Mouse (Mus musculus) effector memory CD4-positive, alpha-beta T cell, adult 7 months (primary cell): Measurements from ENCODE around the gene Fam171b. TPM values are rescaled to one million over a fixed set of nuclear protein-coding genes. Genes with fewer than 3 reads are reported as not detected.

Source experiments
- polyA plus RNA-seq: library from polyadenylated mRNA; unstranded; fragments of 100-300 nt; shearing (Covaris generic); gene quantifications from one replicate; pipeline ENCODE4 v1.2.1, GENCODE M21; 2017

Fam171b gene
- polyA plus RNA-seq, result 2.0 TPM

GRCm38 (mm10) chr2:83812483-83813272 lies at the start of gene Fam171b:
Gene Fam171b, plus strand, starts transcription at chr2:83812636.

Other genes with a start within 250 kb of the Fam171b start
- gene Zc3h15, start 168.2 kb upstream of the Fam171b start, polyA plus RNA-seq, result 124 TPM
- 51.4 TPM for gene Itgav, start 88.2 kb upstream of the Fam171b start, polyA plus RNA-seq
- not detected for gene Zswim2, start 128.6 kb downstream of the Fam171b start, polyA plus RNA-seq
- gene Gm13698, start 143.1 kb downstream of the Fam171b start, polyA plus RNA-seq, result not detected
- gene Gm13693, start 148.9 kb downstream of the Fam171b start, polyA plus RNA-seq, result not detected
- gene Gm13695, start 154.7 kb downstream of the Fam171b start, polyA plus RNA-seq, result not detected
- not detected for gene Gm13696, start 160.5 kb downstream of the Fam171b start, polyA plus RNA-seq
- gene Gm13694, start 166.3 kb downstream of the Fam171b start, polyA plus RNA-seq, result not detected
- gene Gm13697, start 172.1 kb downstream of the Fam171b start, polyA plus RNA-seq, result not detected
- not detected for gene Gm13691, start 177.9 kb downstream of the Fam171b start, polyA plus RNA-seq